8 mouse cellular contexts compared by ENCODE assay signal in the genomic region with DNA sequence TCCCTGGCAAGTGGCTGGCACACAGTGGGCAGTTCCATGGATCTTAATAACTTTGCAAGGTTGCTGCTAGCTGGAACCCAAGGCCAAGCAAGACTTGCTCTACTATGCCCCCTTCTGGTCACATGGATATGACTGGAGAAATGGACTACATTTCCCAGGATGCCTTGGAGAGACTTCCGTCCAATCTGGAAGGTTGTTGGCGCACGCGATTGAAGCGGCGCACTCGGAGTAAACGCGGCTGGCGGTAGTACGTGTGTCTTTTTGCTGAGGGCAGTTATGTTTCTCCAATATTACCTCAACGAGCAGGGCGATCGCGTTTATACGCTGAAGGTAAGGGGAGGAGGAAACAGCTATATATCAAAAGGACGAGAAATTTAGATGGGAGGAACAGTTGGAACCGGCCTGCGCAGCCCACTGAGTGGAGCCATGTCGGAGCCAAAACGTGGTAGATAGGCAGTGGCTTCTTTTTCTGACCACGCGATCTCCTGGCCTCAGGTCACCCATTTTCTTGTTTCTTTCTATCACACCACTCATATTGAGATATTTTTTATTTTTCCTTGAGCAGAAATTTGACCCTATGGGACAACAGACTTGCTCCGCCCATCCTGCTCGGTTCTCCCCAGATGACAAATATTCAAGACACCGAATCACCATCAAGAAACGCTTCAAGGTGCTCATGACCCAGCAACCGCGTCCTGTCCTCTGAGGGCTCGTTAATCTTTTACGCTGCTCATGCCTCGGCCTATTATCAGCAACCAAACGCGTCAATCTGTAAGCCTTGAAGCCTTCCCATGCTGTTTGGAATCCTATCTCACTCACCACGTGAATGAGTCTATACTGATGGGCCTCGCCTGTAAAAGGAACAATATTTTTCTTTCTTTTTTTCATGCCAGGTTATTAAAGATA. TPM values are rescaled to one million over a fixed set of nuclear protein-coding genes. Genes with fewer than 3 reads are reported as not detected.
DNase-seq lines count a peak whose midpoint lies in the region; ATAC-seq and TF ChIP-seq lines count a peak whose summit lies in the region.

A gene (plus strand): TSS at position 179 of the 906 bp plus-strand sequence.

- H3K4me3 ChIP-seq in forebrain, embryonic 10.5 days, result peak within 1 kb of the TSS; percentile 64
- peak within 1 kb of the TSS; percentile 81 for H3K4me3 ChIP-seq in heart, embryonic 15.5 days
- peak within 1 kb of the TSS; percentile 76 to 99 for H3K4me3 ChIP-seq in liver, embryonic 14.5 days (ENCODE audit: insufficient read depth in 1 of 2, low read depth in 2 of 2, low read length in 2 of 2)
- peak within 1 kb of the TSS; percentile 47 for H3K4me3 ChIP-seq in neural tube, embryonic 11.5 days (ENCODE audit: low read depth, low read length)
- H3K4me3 ChIP-seq in stomach, postnatal 0 days (ENCODE audit: low read depth, low read length), result peak within 1 kb of the TSS; percentile 54

- H3K4me1 ChIP-seq in forebrain, embryonic 10.5 days, result peaks cover 31% of the 10 kb centered on the region
- H3K4me1 ChIP-seq in heart, embryonic 15.5 days (replicated peaks), result peaks cover 12% of the 10 kb centered on the region
- H3K4me1 ChIP-seq in liver, embryonic 14.5 days (replicated peaks; ENCODE audit: control insufficient read depth in 2 of 2, insufficient read depth in 2 of 2, low read length in 1 of 2), result peaks cover 10 to 19% of the 10 kb centered on the region in 2 experiments; a peak in 3 of 4 replicates
- peaks cover 12% of the 10 kb centered on the region for H3K4me1 ChIP-seq in neural tube, embryonic 11.5 days (ENCODE audit: control insufficient read depth, insufficient read depth, low read length)
- H3K4me1 ChIP-seq in stomach, postnatal 0 days (replicated peaks; ENCODE audit: control insufficient read depth, insufficient read depth), result no peaks in the 10 kb centered on the region

- TF ChIP-seq EP300 in liver, embryonic 14.5 days (IDR thresholded peaks at IDR 0.05; ENCODE audit: low read depth), result peak; percentile 24; the same call in 1 of the 2 replicates
- no peak for TF ChIP-seq EP300 in stomach, postnatal 0 days (optimal IDR thresholded peaks at IDR 0.05)

- DNase-seq in CD8-positive naive resting alpha-beta T cell, adult 2 months (ENCODE audit: low read depth in 2 of 2, low spot score in 2 of 2), result peak; percentile 71 to 76
- peak; percentile 86 for DNase-seq in c-Kit-negative CD71-positive TER-119-positive erythroid progenitor cells, embryonic 14.5 days (ENCODE audit: low read depth, low spot score)
- DNase-seq in forebrain, embryonic 10.5 days (ENCODE audit: extremely low spot score, low spot score), result peak; percentile 82
- DNase-seq in kidney, postnatal 25 days, result peak; percentile 88 to 89
- DNase-seq in liver, embryonic 14.5 days (ENCODE audit: low read depth in 3 of 3, low spot score in 3 of 3), result peak; percentile 79 to 84 (median 80)
- DNase-seq in neural tube, embryonic 11.5 days (ENCODE audit: low spot score), result peak; percentile 85
- peak; percentile 80 for DNase-seq in stomach, postnatal 0 days (ENCODE audit: low spot score)

- no peaks in the 10 kb centered on the region for H3K9me3 ChIP-seq in forebrain, embryonic 10.5 days
- H3K9me3 ChIP-seq in heart, embryonic 15.5 days (replicated peaks), result no peaks in the 10 kb centered on the region
- no peaks in the 10 kb centered on the region for H3K9me3 ChIP-seq in liver, embryonic 14.5 days (ENCODE audit: control insufficient read depth, low read length)
- H3K9me3 ChIP-seq in neural tube, embryonic 11.5 days (ENCODE audit: control insufficient read depth, low read length), result no peaks in the 10 kb centered on the region
- H3K9me3 ChIP-seq in stomach, postnatal 0 days (ENCODE audit: control insufficient read depth, low read length), result no peaks in the 10 kb centered on the region

- TF ChIP-seq CTCF in liver, embryonic 14.5 days (IDR thresholded peaks at IDR 0.05; ENCODE audit: low read depth), result peak; percentile 95
- TF ChIP-seq CTCF in stomach, postnatal 0 days (IDR thresholded peaks at IDR 0.05; ENCODE audit: low read depth), result peak; percentile 91

- peak within 1 kb of the TSS; percentile 69 for H3K9ac ChIP-seq in heart, embryonic 15.5 days
- H3K9ac ChIP-seq in liver, embryonic 14.5 days (replicated peaks), result peak within 1 kb of the TSS; percentile 79
- peak within 1 kb of the TSS; percentile 57 for H3K9ac ChIP-seq in neural tube, embryonic 11.5 days (ENCODE audit: low read length)
- H3K9ac ChIP-seq in stomach, postnatal 0 days (ENCODE audit: low read length), result peak within 1 kb of the TSS; percentile 57

- peak within 1 kb of the TSS; percentile 84 for H3K27ac ChIP-seq in forebrain, embryonic 10.5 days
- H3K27ac ChIP-seq in heart, embryonic 15.5 days, result peak within 1 kb of the TSS; percentile 77
- H3K27ac ChIP-seq in liver, embryonic 14.5 days, result peak within 1 kb of the TSS; percentile 73
- no peak within 1 kb of the TSS for H3K27ac ChIP-seq in neural tube, embryonic 11.5 days (ENCODE audit: low read depth, low read length)
- peak within 1 kb of the TSS; percentile 63 for H3K27ac ChIP-seq in stomach, postnatal 0 days (replicated peaks)

- peak within 1 kb of the TSS; percentile 80 for H3K4me2 ChIP-seq in heart, embryonic 15.5 days
- peak within 1 kb of the TSS; percentile 83 for H3K4me2 ChIP-seq in liver, embryonic 14.5 days (ENCODE audit: low read depth)
- peak within 1 kb of the TSS; percentile 56 for H3K4me2 ChIP-seq in neural tube, embryonic 11.5 days (ENCODE audit: low read depth)
- peak within 1 kb of the TSS; percentile 66 for H3K4me2 ChIP-seq in stomach, postnatal 0 days (replicated peaks; ENCODE audit: low read depth)

- WGBS in forebrain, embryonic 10.5 days, result under 1% methylated on average over 36 of the region's 36 CpGs
- WGBS in heart, embryonic 15.5 days, result under 1% methylated on average over 36 of the region's 36 CpGs
- WGBS in liver, embryonic 14.5 days (ENCODE audit: insufficient replicate concordance), result under 1% methylated on average over 36 of the region's 36 CpGs
- WGBS in neural tube, embryonic 11.5 days, result under 1% methylated on average over 36 of the region's 36 CpGs
- WGBS in stomach, postnatal 0 days, result under 1% methylated on average over 36 of the region's 36 CpGs

- H3K36me3 ChIP-seq in forebrain, embryonic 10.5 days (replicated peaks), result peaks cover 4% of the 10 kb centered on the region; the same call in 1 of the 2 replicates
- no peaks in the 10 kb centered on the region for H3K36me3 ChIP-seq in heart, embryonic 15.5 days
- no peaks in the 10 kb centered on the region for H3K36me3 ChIP-seq in liver, embryonic 14.5 days (replicated peaks; ENCODE audit: control insufficient read depth, insufficient read depth, low read depth)
- no peaks in the 10 kb centered on the region for H3K36me3 ChIP-seq in neural tube, embryonic 11.5 days (ENCODE audit: control insufficient read depth, insufficient read depth, low read length)
- no peaks in the 10 kb centered on the region for H3K36me3 ChIP-seq in stomach, postnatal 0 days (ENCODE audit: control insufficient read depth, insufficient read depth, low read length)

- peak; percentile 44; the same call in 1 of the 2 replicates for ATAC-seq in heart, embryonic 15.5 days (replicated peaks; ENCODE audit: insufficient number of reproducible peaks, insufficient read depth, low FRiP score, low read depth)
- ATAC-seq in liver, embryonic 14.5 days (ENCODE audit: insufficient read depth), result peak; percentile 44
- peak; percentile 40 for ATAC-seq in neural tube, embryonic 11.5 days (ENCODE audit: insufficient read depth, low FRiP score, low TSS enrichment)
- peak; percentile 67 for ATAC-seq in stomach, postnatal 0 days (ENCODE audit: low FRiP score, low TSS enrichment)

- no peaks in the 10 kb centered on the region for H3K27me3 ChIP-seq in forebrain, embryonic 10.5 days (ENCODE audit: poor library complexity, severe bottlenecking)
- H3K27me3 ChIP-seq in heart, embryonic 15.5 days, result no peaks in the 10 kb centered on the region
- H3K27me3 ChIP-seq in liver, embryonic 14.5 days (ENCODE audit: control insufficient read depth, insufficient read depth, low read length), result no peaks in the 10 kb centered on the region
- no peaks in the 10 kb centered on the region for H3K27me3 ChIP-seq in neural tube, embryonic 11.5 days (ENCODE audit: control insufficient read depth, insufficient read depth, low read length)
- H3K27me3 ChIP-seq in stomach, postnatal 0 days (ENCODE audit: control insufficient read depth, insufficient read depth, low read length), result no peaks in the 10 kb centered on the region

RNA-seq across cellular contexts. Expression of the gene that starts here (rescaled TPM):
- polyA plus RNA-seq in forebrain, embryonic 10.5 days (2016; fragmentation: Nextera tagmentation; extraction: Ambion mirVana), result 224 TPM in 2 replicates
- 159 and 160 TPM in 2 replicates for polyA plus RNA-seq in heart, embryonic 15.5 days (2015; fragmentation: Nextera tagmentation; extraction: Ambion mirVana)
- 82.3 and 93.1 TPM in 2 replicates for polyA plus RNA-seq in liver, embryonic 14.5 days (2012; rRNA removed)
- 164 and 166 TPM in 2 replicates for polyA plus RNA-seq in liver, embryonic 14.5 days (2014; fragmentation: Nextera tagmentation; extraction: Ambion mirVana)
- 167 and 171 TPM in 2 replicates for polyA plus RNA-seq in neural tube, embryonic 11.5 days (2014; fragmentation: Nextera tagmentation; extraction: Ambion mirVana)
- polyA plus RNA-seq in stomach, postnatal 0 days (2015; fragmentation: Nextera tagmentation; extraction: Ambion mirVana), result 169 and 172 TPM in 2 replicates
